Mouse (Mus musculus) cerebellum, adult 11 months (tissue): Measurements from ENCODE around the gene 4932414N04Rik.
"Not testable (repeated sequence)": the region's sequence is repeated elsewhere in the genome, so short reads cannot be mapped to it uniquely, and the experiment has no call there.

Experiments used
- DNase-seq: peaks from one replicate; pipeline ENCODE4 v3.0.0; 2022

The 4932414N04Rik gene

GRCm38 (mm10) chr2:68656186-68656585, at the start of gene 4932414N04Rik:
Gene 4932414N04Rik, plus strand, starts transcription at chr2:68656486.
- DNase-seq, result not testable (repeated sequence)

GRCm38 (mm10) chr2:68732216-68732615, 75.9 kb downstream of the 4932414N04Rik start:
- DNase-seq, result no peak

GRCm38 (mm10) chr2:68739772-68740739, 83.8 kb downstream of the 4932414N04Rik start:
- DNase-seq, result no peak

- no peak for DNase-seq
These were observed 88.3 kb downstream of the 4932414N04Rik start for GRCm38 (mm10) chr2:68744599-68744998.

GRCm38 (mm10) chr2:68756179-68756578, 99.9 kb downstream of the 4932414N04Rik start:
- DNase-seq, result no peak

- peak; percentile 14 for DNase-seq
These were observed 100.5 kb downstream of the 4932414N04Rik start for GRCm38 (mm10) chr2:68756793-68757192.

GRCm38 (mm10) chr2:68765371-68765770, 109.1 kb downstream of the 4932414N04Rik start:
- DNase-seq, result no peak

- no peak for DNase-seq
These were observed 111.1 kb downstream of the 4932414N04Rik start for GRCm38 (mm10) chr2:68767186-68767890.

- DNase-seq, result no peak
These were observed 126.2 kb downstream of the 4932414N04Rik start for GRCm38 (mm10) chr2:68782268-68783132.

- DNase-seq, result not testable (repeated sequence)
These were observed 127.4 kb downstream of the 4932414N04Rik start for GRCm38 (mm10) chr2:68783664-68784063.

GRCm38 (mm10) chr2:68784710-68785427, 128.6 kb downstream of the 4932414N04Rik start:
- DNase-seq, result peak; percentile 57

GRCm38 (mm10) chr2:68787161-68787675, 130.9 kb downstream of the 4932414N04Rik start:
- no peak for DNase-seq

- DNase-seq, result no peak
These were observed 136.0 kb downstream of the 4932414N04Rik start for GRCm38 (mm10) chr2:68792296-68792695.

- DNase-seq, result no peak
These were observed 137.2 kb downstream of the 4932414N04Rik start for GRCm38 (mm10) chr2:68793472-68793871.

- no peak for DNase-seq
These were observed 137.9 kb downstream of the 4932414N04Rik start for GRCm38 (mm10) chr2:68794181-68794580.

- DNase-seq, result no peak
These were observed 138.3 kb downstream of the 4932414N04Rik start for GRCm38 (mm10) chr2:68794616-68795015.

GRCm38 (mm10) chr2:68796011-68796775, 139.9 kb downstream of the 4932414N04Rik start:
- DNase-seq, result no peak

- DNase-seq, result no peak
These were observed 140.8 kb downstream of the 4932414N04Rik start for GRCm38 (mm10) chr2:68797106-68797505.
